Mouse (Mus musculus) spleen, adult 2 months (tissue): Measurements from ENCODE around the gene Nol4l.

Experiments used
- CTCF ChIP-seq: fragments of 200-500 bp; IDR thresholded peaks from 2 replicates; pipeline ENCODE4 v1.5.1; 2011; ENCODE audit warnings: mild to moderate bottlenecking, inconsistent platforms; ENCODE audit not compliant: insufficient read depth, insufficient read length, insufficient replicate concordance; ENCODE audit errors: extremely low read depth
- POLR2A ChIP-seq: fragments of 200-500 bp; IDR thresholded peaks from 2 replicates; pipeline ENCODE4 v1.6.1; 2011; ENCODE audit warnings: low read depth, low read length, inconsistent platforms

GRCm38 (mm10) chr2:153499154-153499553, 30.6 kb downstream of the Nol4l start:
- no peak for TF ChIP-seq CTCF
- no peak for TF ChIP-seq POLR2A
